Mouse (Mus musculus): Measurements from ENCODE around the gene Cd6. TPM values are rescaled to one million over a fixed set of nuclear protein-coding genes. Genes with fewer than 3 reads are reported as not detected.

Cd6 gene
- polyA plus RNA-seq, 2 experiments, result 0.10 TPM; not detected in 1

DNA sequence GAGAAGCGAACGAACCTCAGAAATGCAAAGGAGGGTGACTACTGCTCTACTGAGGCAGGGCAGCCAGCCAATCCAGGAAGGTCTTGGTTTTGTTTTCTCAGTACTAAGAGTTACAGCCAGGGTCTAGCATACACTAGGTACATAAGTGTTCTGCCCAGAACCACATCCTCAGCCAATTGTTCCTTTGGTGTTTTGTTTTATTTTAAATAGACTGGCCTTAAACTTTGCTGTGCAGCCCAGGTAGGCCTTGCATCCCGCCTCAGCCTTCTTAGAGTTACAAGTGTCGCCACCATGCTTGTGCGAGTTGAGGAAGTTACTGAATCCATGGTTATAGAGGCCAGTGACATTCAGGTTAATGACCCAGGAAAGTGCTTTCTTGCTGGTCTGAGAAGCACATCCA lies 16.8 kb downstream of the Cd6 start:
- Histone ChIP-seq H3K4me2 (replicated peaks; ENCODE audit: low read depth, low read length, severe bottlenecking) (no peak overlapping the region), H3K36me3 (ENCODE audit: control insufficient read depth, insufficient read depth, low read length) (no peaks in the 10 kb centered on the region), H3K9me3 (ENCODE audit: control insufficient read depth, low read length) (no peaks in the 10 kb centered on the region), H3K4me3 (replicated peaks; ENCODE audit: low read length) (no peak overlapping the region), H3K4me1 (ENCODE audit: control insufficient read depth, insufficient read depth, low read length) (no peaks in the 10 kb centered on the region), H3K27me3 (ENCODE audit: control insufficient read depth, insufficient read depth, low read length) (no peaks in the 10 kb centered on the region), H3K9ac (ENCODE audit: low read depth, low read length, severe bottlenecking) (no peak overlapping the region), H3K27ac (replicated peaks; ENCODE audit: low read depth, low read length) (no peak overlapping the region)
- 96% methylated on average over 5 of the region's 5 CpGs for WGBS
- no peak for TF ChIP-seq POLR2A (IDR thresholded peaks at IDR 0.05; ENCODE audit: borderline replicate concordance, extremely low read depth, insufficient read depth, insufficient read length)
- no peak for DNase-seq (ENCODE audit: low spot score)
- ATAC-seq (ENCODE audit: low FRiP score, low read depth), result no peak

DNA sequence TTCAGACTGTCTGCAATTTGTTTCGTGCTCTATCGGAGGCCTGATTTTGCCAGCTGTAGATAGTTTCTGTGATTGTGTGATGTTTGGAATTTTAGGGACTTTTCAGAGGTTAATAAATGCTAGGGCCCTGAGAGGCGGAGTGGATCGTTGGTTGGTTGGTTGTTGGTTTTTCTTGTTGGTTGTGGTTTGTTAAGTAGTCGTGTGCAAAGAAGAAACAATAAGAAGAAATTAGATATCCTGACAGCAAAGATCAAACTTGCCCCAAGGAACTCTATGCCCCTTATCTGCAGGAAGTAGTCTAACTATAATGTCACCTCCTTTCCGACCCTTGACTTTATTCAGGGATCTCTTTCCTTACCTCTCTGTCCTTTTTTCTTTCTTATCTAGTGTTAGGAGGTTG lies 18.4 kb downstream of the Cd6 start:
- H3K4me1 ChIP-seq (ENCODE audit: control insufficient read depth, insufficient read depth, low read length), result no peaks in the 10 kb centered on the region
- no peaks in the 10 kb centered on the region for H3K9me3 ChIP-seq (ENCODE audit: control insufficient read depth, low read length)
- H3K4me3 ChIP-seq (replicated peaks; ENCODE audit: low read length), result no peak overlapping the region
- WGBS, result 83% methylated on average over 6 of the region's 6 CpGs
- no peak overlapping the region for H3K9ac ChIP-seq (ENCODE audit: low read depth, low read length, severe bottlenecking)
- no peaks in the 10 kb centered on the region for H3K36me3 ChIP-seq (ENCODE audit: control insufficient read depth, insufficient read depth, low read length)
- H3K27me3 ChIP-seq (ENCODE audit: control insufficient read depth, insufficient read depth, low read length), result no peaks in the 10 kb centered on the region
- no peak for ATAC-seq (ENCODE audit: low FRiP score, low read depth)
- no peak overlapping the region for H3K27ac ChIP-seq (replicated peaks; ENCODE audit: low read depth, low read length)
- no peak for DNase-seq (ENCODE audit: low spot score)
- TF ChIP-seq POLR2A (IDR thresholded peaks at IDR 0.05; ENCODE audit: borderline replicate concordance, extremely low read depth, insufficient read depth, insufficient read length), result no peak
- no peak overlapping the region for H3K4me2 ChIP-seq (replicated peaks; ENCODE audit: low read depth, low read length, severe bottlenecking)

DNA sequence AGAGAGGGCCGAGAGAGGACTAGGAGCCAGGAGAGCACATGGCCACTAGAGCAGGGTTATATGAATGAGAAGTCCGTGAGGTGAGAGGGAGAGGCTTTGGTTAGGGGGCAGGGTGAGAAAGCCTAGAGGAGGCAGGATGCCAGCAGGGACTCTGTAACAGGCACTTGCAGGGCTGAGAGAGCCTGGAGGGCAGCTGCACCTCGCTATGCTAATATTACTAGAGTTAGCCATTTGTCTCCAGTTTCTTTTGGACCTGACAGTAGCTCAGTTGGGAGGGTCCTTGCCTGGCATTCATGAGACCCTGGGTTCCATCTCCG lies 19.7 kb downstream of the Cd6 start:
- no peak overlapping the region for H3K27ac ChIP-seq (replicated peaks; ENCODE audit: low read depth, low read length)
- DNase-seq (ENCODE audit: low spot score), result no peak
- H3K9me3 ChIP-seq (ENCODE audit: control insufficient read depth, low read length), result no peaks in the 10 kb centered on the region
- no peaks in the 10 kb centered on the region for H3K36me3 ChIP-seq (ENCODE audit: control insufficient read depth, insufficient read depth, low read length)
- WGBS, result 42% methylated on average over 4 of the region's 4 CpGs
- H3K4me2 ChIP-seq (replicated peaks; ENCODE audit: low read depth, low read length, severe bottlenecking), result no peak overlapping the region
- no peak for TF ChIP-seq POLR2A (IDR thresholded peaks at IDR 0.05; ENCODE audit: borderline replicate concordance, extremely low read depth, insufficient read depth, insufficient read length)
- no peak for ATAC-seq (ENCODE audit: low FRiP score, low read depth)
- H3K4me3 ChIP-seq (replicated peaks; ENCODE audit: low read length), result no peak overlapping the region
- H3K9ac ChIP-seq (ENCODE audit: low read depth, low read length, severe bottlenecking), result no peak overlapping the region
- no peaks in the 10 kb centered on the region for H3K27me3 ChIP-seq (ENCODE audit: control insufficient read depth, insufficient read depth, low read length)
- H3K4me1 ChIP-seq (ENCODE audit: control insufficient read depth, insufficient read depth, low read length), result no peaks in the 10 kb centered on the region

DNA sequence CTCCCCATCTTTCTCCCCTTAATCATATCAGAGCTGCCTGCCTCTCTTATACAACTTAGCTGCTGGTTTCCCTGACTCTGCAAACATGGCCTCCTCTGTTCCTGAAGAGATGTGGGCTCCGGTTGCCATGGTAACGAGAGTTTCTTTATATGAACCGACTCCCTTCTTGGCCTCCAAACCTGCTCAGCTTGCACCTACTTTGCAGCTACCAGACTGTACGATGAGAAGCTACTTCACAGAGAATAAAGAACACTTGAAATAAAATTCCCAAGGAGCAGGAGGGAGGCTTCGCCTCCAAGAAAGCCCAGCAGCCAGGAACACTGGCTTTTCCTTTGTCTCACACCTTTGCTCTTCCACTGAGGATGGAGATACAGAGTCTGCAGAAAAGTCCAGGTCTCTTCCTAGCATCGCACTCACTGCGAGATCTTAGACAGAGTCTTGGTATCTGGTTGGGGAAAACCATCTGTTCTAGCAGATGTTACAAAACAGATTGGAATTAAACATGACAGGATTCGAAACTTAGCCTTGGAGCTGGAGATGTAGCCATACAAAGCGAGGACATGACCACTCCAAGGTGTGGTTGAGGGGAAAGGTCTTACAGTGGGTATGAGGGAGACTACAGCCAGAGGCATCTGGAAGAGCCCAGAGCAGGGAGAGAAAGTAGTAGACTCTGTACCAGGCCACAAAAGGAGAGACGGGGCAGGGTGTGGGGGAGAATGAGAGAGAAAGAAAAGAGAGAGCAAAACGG lies 20.3 kb downstream of the Cd6 start:
- no peak overlapping the region for H3K4me3 ChIP-seq (replicated peaks; ENCODE audit: low read length)
- H3K9ac ChIP-seq (ENCODE audit: low read depth, low read length, severe bottlenecking), result no peak overlapping the region
- ATAC-seq (ENCODE audit: low FRiP score, low read depth), result no peak
- TF ChIP-seq POLR2A (IDR thresholded peaks at IDR 0.05; ENCODE audit: borderline replicate concordance, extremely low read depth, insufficient read depth, insufficient read length), result no peak
- no peaks in the 10 kb centered on the region for H3K4me1 ChIP-seq (ENCODE audit: control insufficient read depth, insufficient read depth, low read length)
- DNase-seq (ENCODE audit: low spot score), result peak; percentile 15
- H3K4me2 ChIP-seq (replicated peaks; ENCODE audit: low read depth, low read length, severe bottlenecking), result no peak overlapping the region
- WGBS, result 67% methylated on average over 11 of the region's 11 CpGs
- no peak overlapping the region for H3K27ac ChIP-seq (replicated peaks; ENCODE audit: low read depth, low read length)
- no peaks in the 10 kb centered on the region for H3K9me3 ChIP-seq (ENCODE audit: control insufficient read depth, low read length)
- no peaks in the 10 kb centered on the region for H3K36me3 ChIP-seq (ENCODE audit: control insufficient read depth, insufficient read depth, low read length)
- H3K27me3 ChIP-seq (ENCODE audit: control insufficient read depth, insufficient read depth, low read length), result no peaks in the 10 kb centered on the region

DNA sequence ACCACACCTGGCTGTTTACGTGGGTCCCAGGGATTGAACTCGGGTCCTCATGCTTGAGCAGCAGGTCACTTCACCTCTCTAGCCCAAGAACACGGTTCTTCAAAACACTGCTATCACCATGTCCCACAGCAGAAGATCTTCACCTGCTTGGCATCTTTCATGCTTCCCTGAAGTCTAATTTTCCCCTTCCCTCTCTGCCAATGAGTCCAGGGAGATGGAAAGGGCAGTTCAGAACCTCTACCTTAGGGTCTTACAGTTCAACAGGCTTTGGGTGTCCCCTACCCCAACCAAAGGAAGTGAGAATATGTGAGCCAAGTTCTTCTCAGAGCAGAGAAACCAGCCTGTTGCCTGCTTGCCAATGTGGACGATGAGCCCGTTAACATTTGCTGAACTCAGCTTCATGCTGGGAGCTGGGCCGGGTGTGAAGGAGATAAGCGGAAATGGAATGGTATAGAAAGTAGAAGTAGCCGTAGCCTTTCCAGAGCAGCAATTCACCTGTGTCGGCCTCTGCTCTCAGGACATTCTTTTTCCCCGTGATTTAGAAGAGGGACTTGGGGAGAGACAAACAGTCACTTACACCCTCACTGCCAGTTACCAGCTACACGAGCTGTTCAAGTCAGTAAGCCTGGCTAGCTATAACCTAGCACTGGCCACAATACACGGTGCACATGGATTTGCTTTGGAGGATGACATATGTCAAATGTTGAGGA lies 21.2 kb downstream of the Cd6 start:
- ATAC-seq (ENCODE audit: low FRiP score, low read depth) (no peak), DNase-seq (ENCODE audit: low spot score) (no peak)
- Histone ChIP-seq H3K27ac (replicated peaks; ENCODE audit: low read depth, low read length) (no peak overlapping the region), H3K4me1 (ENCODE audit: control insufficient read depth, insufficient read depth, low read length) (no peaks in the 10 kb centered on the region), H3K4me2 (replicated peaks; ENCODE audit: low read depth, low read length, severe bottlenecking) (no peak overlapping the region), H3K4me3 (replicated peaks; ENCODE audit: low read length) (no peak overlapping the region), H3K9ac (ENCODE audit: low read depth, low read length, severe bottlenecking) (no peak overlapping the region), H3K9me3 (ENCODE audit: control insufficient read depth, low read length) (no peaks in the 10 kb centered on the region), H3K27me3 (ENCODE audit: control insufficient read depth, insufficient read depth, low read length) (no peaks in the 10 kb centered on the region), H3K36me3 (ENCODE audit: control insufficient read depth, insufficient read depth, low read length) (no peaks in the 10 kb centered on the region)
- 86% methylated on average over 12 of the region's 12 CpGs for WGBS
- TF ChIP-seq POLR2A (IDR thresholded peaks at IDR 0.05; ENCODE audit: borderline replicate concordance, extremely low read depth, insufficient read depth, insufficient read length), result no peak

Data from limb, embryonic 14.5 days (tissue).